Mouse (Mus musculus) cerebellum, postnatal 4 days (tissue): ENCODE results near the gene Pomt1.
"Not testable (repeated sequence)": the region's sequence is repeated elsewhere in the genome, so short reads cannot be mapped to it uniquely, and the experiment has no call there.

Source experiments
- DNase-seq, 2 experiments: peaks; one replicate each; pipeline ENCODE4 v3.0.0; 2022; ENCODE audit warnings: low spot score in 2 of 2, mixed read lengths in 1 of 2

The Pomt1 gene

GRCm38 (mm10) chr2:32282727-32283126 lies 46.3 kb downstream of the Pomt1 start:
- DNase-seq = peak in 1 of 2 experiments; percentile 34

GRCm38 (mm10) chr2:32283986-32284385 lies 47.6 kb downstream of the Pomt1 start:
- no peak for DNase-seq

- DNase-seq = no peak
Observed at GRCm38 (mm10) chr2:32287334-32287840, 51.0 kb downstream of the Pomt1 start, which contains the start of gene Golga2. Gene Golga2, plus strand, starts transcription at chr2:32287384.

GRCm38 (mm10) chr2:32287923-32288367 lies 51.6 kb downstream of the Pomt1 start, which contains the start of gene Swi5:
Gene Swi5, minus strand, starts transcription at chr2:32288075.
- peak; percentile 96 to 99 for DNase-seq

GRCm38 (mm10) chr2:32288371-32288931 lies 52.1 kb downstream of the Pomt1 start:
- DNase-seq = no peak

- no peak for DNase-seq
Observed at GRCm38 (mm10) chr2:32289578-32289977, 53.2 kb downstream of the Pomt1 start.

GRCm38 (mm10) chr2:32294348-32294747 lies 58.0 kb downstream of the Pomt1 start:
- no peak for DNase-seq

- no peak for DNase-seq
Observed at GRCm38 (mm10) chr2:32295285-32295684, 58.9 kb downstream of the Pomt1 start.

GRCm38 (mm10) chr2:32295842-32296241 lies 59.5 kb downstream of the Pomt1 start:
- not testable (repeated sequence) for DNase-seq

- DNase-seq = no peak
Observed at GRCm38 (mm10) chr2:32299469-32299868, 63.1 kb downstream of the Pomt1 start.

GRCm38 (mm10) chr2:32302952-32303351 lies 66.6 kb downstream of the Pomt1 start:
- DNase-seq = no peak

GRCm38 (mm10) chr2:32304145-32304832 lies 67.9 kb downstream of the Pomt1 start:
- peak in 1 of 2 experiments; percentile 60 for DNase-seq
